Mouse (Mus musculus): ENCODE measurements around the gene Uba7.

GRCm38 (mm10) chr9:108001922-108002770 is 26.8 kb downstream of the Uba7 start, which contains the start of gene Ip6k1:
- TF ChIP-seq GATA1 (IDR thresholded peaks at IDR 0.05; ENCODE audit: borderline replicate concordance, low read length) (no peak), FLI1 (IDR thresholded peaks at IDR 0.05; ENCODE audit: low read length) (no peak)
